Mouse (Mus musculus) cerebellum, adult 18-20 months (tissue): ENCODE measurements around the gene Gm128.

Experiments
- DNase-seq, 2 experiments: peaks; one replicate each; pipeline ENCODE4 v3.0.0; 2021

The Gm128 gene

GRCm38 (mm10) chr3:95267855-95268254, 26.5 kb upstream of the Gm128 start:
- DNase-seq = no peak

- DNase-seq = no peak
Observed at GRCm38 (mm10) chr3:95266052-95266451, 24.7 kb upstream of the Gm128 start.

DNA sequence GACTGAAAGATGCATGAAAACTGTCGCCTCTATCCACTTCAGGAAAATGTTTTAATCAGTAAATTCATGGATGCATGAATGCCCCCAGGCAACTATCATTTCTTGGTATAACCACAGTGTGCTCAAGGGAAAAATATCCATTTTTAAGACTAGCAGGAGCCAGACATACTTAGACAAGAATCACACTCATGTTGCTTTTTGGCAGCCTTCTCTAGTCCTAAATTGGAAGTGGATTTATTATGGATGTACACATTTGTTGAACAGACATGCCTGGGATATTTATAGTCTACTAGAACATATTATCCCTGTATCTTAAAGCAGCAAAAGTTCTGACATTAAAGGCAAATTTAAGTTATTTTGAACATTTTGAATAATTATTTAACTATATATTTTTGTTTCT, 23.3 kb upstream of the Gm128 start:
- no peak for DNase-seq

DNA sequence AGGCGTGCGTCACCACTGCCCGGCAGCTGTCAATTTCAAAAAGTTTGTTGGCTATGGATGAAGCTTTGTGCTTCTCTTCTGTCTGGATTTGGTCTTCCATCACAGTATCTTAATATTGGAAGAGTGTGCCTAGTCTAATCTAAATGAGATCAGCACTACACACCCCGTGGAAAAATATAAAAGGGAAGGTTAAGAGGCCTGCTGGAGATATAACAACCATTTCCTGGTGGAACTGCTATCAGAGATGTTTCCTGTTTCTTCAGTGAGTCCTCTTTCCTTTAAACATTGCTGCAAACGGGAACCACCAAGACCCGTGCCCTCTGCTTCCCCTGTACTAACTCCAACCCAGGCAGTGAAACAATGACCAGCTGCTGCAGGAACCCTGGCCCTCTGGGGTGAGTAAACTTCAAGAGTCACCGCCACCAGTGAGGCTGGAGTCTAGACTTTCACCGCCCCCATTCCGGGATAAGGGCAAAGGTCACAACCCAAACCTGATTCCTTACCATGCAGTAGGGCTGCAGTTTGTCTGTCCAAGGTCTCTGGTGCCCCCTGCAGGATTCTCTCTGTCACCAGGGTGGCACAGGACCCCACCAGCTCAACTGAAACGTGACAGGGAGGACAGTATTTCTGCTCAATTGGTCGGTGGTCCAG, 21.8 kb upstream of the Gm128 start:
- DNase-seq = peak; percentile 67

GRCm38 (mm10) chr3:95261975-95262374, 20.6 kb upstream of the Gm128 start:
- no peak for DNase-seq

GRCm38 (mm10) chr3:95256931-95257330, 15.5 kb upstream of the Gm128 start:
- DNase-seq = no peak

DNA sequence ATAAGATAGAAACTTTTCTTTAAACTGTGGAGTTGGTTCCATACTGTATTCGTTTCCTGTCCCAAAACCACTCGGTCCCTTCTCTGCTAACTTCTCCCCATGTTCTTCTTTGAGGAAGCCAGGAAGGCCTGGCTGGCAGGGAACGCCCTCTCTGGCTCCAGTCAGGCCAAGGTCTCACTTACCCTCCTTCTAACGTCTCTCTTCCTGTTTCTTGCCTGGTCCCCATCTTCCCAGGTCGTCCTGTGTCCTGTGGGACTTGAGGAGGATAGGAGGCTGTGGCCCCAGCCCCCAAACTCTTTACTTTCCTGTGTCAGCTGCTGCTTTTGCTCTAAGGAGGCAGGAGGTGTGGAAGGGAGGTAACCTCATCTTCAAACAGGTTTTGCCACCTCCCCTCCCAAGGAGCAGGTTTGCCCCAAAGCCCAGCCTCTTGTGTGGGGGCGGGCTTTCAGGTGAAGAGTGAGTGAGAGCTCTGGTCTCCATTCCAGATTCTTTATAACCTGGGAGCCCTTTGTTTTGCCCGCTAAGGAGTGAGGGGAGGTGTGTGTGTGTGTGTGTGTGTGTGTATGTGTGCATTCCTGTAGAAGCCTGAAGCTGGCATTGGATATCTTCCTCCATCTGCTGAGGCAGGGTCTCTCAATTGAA, 9.5 kb upstream of the Gm128 start, which contains the start of gene Bnipl:
Bnipl (minus strand) TSS at position 411 of the 642 bp plus-strand sequence.
- DNase-seq = no peak

DNA sequence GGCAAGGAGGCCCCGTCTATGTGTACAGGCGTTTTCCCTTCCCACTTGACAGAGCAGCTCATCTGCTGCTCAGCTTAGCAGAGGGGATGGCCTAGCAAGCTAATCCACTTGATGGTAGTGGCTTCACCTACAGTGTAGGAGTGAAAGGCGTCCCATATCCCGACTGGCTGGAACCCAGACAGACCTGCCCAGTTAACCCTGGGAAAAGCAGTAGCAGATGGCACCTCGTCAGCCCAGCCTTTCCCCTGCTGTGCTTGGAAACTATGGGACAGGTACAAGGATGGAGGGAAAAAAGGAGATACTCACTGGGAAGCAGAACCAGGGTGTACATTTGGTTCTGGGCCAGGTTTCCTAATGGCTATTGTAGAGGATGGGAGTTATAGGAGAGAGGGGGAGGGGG, 9.0 kb upstream of the Gm128 start:
- DNase-seq = peak; percentile 83 to 89

DNA sequence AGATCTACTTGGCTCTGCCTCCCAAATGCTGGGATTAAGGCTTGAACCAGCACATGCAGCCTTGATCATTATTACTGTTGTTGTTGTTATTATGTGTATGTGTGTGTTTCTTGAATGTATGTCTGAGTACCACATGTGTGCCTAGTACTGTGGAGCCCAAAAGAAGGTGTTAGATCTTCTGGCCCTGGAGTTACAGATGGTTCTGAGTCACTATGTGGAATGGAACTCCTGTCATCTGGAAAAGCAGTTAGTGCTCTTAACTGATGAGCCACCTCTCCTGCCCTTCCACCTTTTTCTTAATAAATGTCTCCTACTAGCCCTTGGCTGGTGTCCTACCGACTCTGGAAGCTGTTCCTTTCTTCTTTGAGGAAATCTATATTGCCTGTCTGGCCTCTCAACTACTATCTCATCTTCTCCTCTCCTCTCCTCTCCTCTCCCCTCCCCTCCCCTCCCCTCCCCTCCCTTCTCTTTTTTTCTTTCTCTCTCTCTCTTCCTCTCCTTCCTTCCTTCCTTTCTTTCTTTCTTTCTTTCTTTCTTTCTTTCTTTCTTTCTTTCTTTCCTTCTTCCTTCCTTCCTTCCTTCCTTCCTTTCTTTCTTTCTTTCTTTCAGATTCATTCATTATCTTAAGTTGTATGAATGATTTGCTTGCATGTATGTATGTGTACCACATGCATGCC, 6.4 kb upstream of the Gm128 start:
- DNase-seq = no peak

- peak; percentile 54 to 55 for DNase-seq
Observed at GRCm38 (mm10) chr3:95246465-95247231, 5.2 kb upstream of the Gm128 start.

DNA sequence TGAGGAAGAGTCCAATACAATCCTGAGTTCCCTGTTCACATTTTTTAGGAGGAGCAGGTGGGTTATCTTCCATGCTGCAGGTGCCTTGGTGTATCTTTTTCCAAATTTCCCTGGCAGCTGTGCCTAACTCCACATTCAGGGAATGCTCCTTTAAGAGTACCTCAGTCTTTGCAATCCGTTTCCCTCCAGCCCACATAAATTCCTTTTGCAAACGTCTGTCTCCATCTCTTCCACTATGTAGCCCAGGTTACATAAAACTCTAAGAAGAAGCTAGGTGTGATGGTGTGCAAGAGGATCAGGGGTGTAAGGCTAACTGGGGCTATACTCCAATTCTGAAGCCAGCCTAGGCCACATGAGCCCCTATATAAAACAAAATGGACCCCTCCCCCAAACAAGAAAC, 1.7 kb upstream of the Gm128 start:
- DNase-seq = no peak

DNA sequence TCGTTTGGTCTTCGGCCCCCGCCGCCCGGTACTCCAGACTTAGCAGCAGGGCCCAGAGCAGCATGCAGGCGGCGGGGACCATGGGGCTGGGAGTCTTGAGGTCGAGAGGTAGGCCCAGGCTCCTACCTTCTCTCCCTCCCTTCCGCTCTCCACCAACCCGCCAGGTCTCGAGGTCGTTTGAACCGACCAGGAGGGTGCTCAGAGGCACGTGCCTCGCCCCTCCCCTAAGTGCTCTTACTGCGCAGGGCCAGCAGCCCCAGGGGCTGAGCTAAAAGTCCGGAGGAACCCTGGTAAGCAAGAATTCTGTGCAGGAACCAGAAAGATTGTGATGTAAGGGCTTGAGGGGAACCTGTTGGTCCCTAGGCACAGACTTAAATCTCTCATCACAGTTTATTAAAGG, 498 bp downstream of the Gm128 start:
- no peak for DNase-seq

GRCm38 (mm10) chr3:95239971-95240370, 1.4 kb downstream of the Gm128 start:
- no peak for DNase-seq

- no peak for DNase-seq
Observed at GRCm38 (mm10) chr3:95239022-95239421, 2.4 kb downstream of the Gm128 start.

GRCm38 (mm10) chr3:95237541-95238099, 3.8 kb downstream of the Gm128 start:
- no peak for DNase-seq

DNA sequence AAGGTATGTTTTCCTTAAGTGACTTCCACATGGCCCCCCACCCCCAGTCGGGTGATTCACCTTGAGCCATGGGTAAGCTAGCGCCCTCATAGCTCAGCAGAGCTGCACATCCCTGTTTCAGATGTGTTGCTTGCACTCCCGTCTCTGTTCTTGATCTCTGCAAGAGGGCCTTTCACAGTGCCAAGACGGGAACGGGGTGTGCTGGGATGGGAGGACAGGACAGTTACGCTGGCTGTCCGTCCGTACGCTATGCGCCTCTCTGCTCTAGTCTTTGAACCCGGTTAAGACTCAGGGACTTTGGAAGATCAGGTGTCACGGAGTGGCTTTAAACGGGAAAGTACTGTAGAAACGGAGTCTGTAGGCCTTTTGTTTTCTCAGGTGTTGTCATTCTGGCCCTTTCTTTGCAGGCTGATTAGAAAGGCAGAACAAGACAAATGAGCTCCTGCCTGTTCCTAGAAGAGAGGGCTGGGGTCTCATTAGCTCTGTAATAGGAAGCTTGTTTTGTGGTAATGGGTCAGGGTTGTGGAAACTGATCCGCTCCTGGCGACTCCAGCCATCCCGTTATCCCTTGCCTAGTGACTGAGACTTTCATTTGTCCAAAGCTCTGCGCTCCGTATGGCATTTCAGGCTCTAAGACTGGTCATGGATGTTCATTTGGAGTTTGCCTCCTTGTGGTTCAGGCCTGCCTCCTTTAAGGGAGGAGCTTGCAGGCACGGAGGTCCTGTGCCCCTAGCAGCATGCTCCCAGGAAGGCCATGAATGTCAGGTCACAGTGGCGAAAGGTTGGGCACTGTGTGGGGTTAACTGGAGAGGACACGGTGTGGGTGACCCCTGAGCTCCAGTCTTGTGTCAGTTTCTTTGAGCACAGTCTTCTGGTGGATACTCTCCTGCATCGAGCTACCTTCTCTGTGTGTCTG, 5.8 kb downstream of the Gm128 start:
- no peak for DNase-seq

- no peak for DNase-seq
Observed at GRCm38 (mm10) chr3:95233303-95233980, 8.0 kb downstream of the Gm128 start.

GRCm38 (mm10) chr3:95232771-95233170, 8.6 kb downstream of the Gm128 start:
- DNase-seq = no peak

DNA sequence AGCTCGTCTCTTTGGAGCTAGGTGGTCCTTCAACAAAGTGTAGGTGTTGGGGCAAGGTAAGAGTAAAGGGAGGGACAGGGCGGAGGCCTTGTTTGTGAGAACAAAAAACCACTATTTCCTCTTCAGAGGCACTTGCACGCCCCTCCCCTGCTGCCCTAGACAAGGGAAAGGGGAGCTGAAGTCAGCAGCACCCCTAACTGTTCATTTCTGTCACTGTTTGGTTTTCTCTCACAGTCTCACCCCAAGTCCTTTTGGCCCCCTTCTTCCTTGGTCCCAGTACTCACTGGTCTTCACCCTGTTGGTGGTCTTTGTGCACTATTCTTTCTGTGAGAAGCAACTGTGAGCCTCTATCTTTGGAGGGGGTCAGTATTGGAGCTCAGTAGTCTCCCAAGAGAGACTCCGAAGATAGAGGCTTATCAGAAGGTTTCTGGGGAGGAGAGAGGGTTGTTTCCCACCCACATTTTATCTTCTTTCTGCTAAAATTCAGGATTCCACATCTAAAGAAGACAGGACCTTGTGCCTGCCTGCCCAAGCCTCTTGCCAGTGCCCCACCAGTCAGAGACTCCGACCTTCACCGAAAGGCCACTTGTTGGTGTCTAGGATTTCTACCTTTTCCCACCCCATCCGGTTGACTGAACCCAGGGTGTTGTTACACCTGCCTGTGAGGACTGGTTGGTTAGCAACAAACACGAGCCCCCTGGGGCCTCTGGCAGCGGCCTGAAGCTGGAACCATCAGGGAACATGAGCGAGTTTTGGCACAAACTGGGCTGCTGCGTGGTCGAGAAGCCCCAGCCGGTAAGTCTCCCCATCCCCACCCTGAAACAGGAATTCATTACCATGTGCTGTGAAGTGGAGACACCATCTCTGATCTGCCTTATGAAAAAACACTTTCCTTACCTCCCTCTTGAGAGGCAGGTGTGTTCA, 9.8 kb downstream of the Gm128 start, which contains the start of gene Mllt11:
Mllt11 (minus strand) TSS at position 874 of the 924 bp plus-strand sequence.
- no peak for DNase-seq
